Mouse (Mus musculus): ENCODE measurements around the gene Zfp213.

GRCm38 (mm10) chr17:23548615-23549014 is 15.4 kb downstream of the Zfp213 start:
- TF ChIP-seq MAX (IDR thresholded peaks at IDR 0.05; ENCODE audit: low read length): no peak
- TF ChIP-seq RCOR1 (IDR thresholded peaks at IDR 0.05; ENCODE audit: low read depth, low read length): no peak
- TF ChIP-seq CTCF (IDR thresholded peaks at IDR 0.05 in 2 of 3, conservative IDR thresholded peaks at IDR 0.05 in 1 of 3; ENCODE audit: control insufficient read depth in 1 of 3, insufficient read depth in 1 of 3, low read depth in 2 of 3, low read length in 3 of 3, poor library complexity in 1 of 3, severe bottlenecking in 1 of 3): no peak
- TF ChIP-seq RAD21 (IDR thresholded peaks at IDR 0.05; ENCODE audit: low read depth, low read length): no peak
- no peak for TF ChIP-seq SIN3A (IDR thresholded peaks at IDR 0.05; ENCODE audit: low read length)
- no peak for TF ChIP-seq E2F4 (IDR thresholded peaks at IDR 0.05; ENCODE audit: borderline replicate concordance, low read depth, low read length)
- TF ChIP-seq KAT2A (conservative IDR thresholded peaks at IDR 0.05; ENCODE audit: low read depth, low read length): no peak
- TF ChIP-seq POLR2A (IDR thresholded peaks at IDR 0.05; ENCODE audit: control insufficient read depth in 1 of 2, insufficient read depth in 1 of 2, low read depth in 1 of 2, low read length in 2 of 2, poor library complexity in 1 of 2): no peak
- TF ChIP-seq EP300 (IDR thresholded peaks at IDR 0.05; ENCODE audit: low read depth in 1 of 2, low read length in 2 of 2): no peak
- no peak for TF ChIP-seq ZC3H11A (IDR thresholded peaks at IDR 0.05; ENCODE audit: low read depth, low read length)
- TF ChIP-seq NRF1 (IDR thresholded peaks at IDR 0.05; ENCODE audit: insufficient read depth, low read depth, low read length, poor library complexity, severe bottlenecking): no peak
- TF ChIP-seq JUND (IDR thresholded peaks at IDR 0.05; ENCODE audit: low read depth, low read length): no peak
- no peak for TF ChIP-seq POLR2AphosphoS2 (IDR thresholded peaks at IDR 0.05; ENCODE audit: low read length)
- no peak for TF ChIP-seq ZNF384 (IDR thresholded peaks at IDR 0.05; ENCODE audit: low read depth, low read length)

Data from MEL (cell line).